Mouse (Mus musculus) brain, embryonic 14.5 days (tissue): ENCODE measurements around the gene Bhlha15. TPM values are rescaled to one million over a fixed set of nuclear protein-coding genes. Genes with fewer than 3 reads are reported as not detected.

Experiments used
- DNase-seq: peaks from one replicate; pipeline ENCODE4 v3.0.0-alpha.2; 2011; ENCODE audit warnings: low read depth
- CTCF ChIP-seq: fragments of 200-500 bp; IDR thresholded peaks from 2 replicates; pipeline ENCODE4 v1.5.1; 2012; ENCODE audit warnings: inconsistent platforms, mild to moderate bottlenecking, moderate library complexity, borderline replicate concordance; ENCODE audit not compliant: insufficient read depth, insufficient read length; ENCODE audit errors: extremely low read depth
- POLR2A ChIP-seq: fragments of 200-500 bp; IDR thresholded peaks from 2 replicates; pipeline ENCODE4 v1.6.1; 2012; ENCODE audit warnings: mild to moderate bottlenecking, inconsistent platforms, borderline replicate concordance; ENCODE audit not compliant: poor library complexity, insufficient read depth, insufficient read length, severe bottlenecking; ENCODE audit errors: extremely low read depth
- polyA plus RNA-seq: library from polyadenylated mRNA; depleted of rRNA; stranded (reverse); fragments of >200 nt; gene quantifications from 2 replicates; pipeline ENCODE4 v1.2.3, GENCODE M21; 2012; rRNA removed

The Bhlha15 gene
- polyA plus RNA-seq, 1 experiment, result 0.11 TPM

DNA sequence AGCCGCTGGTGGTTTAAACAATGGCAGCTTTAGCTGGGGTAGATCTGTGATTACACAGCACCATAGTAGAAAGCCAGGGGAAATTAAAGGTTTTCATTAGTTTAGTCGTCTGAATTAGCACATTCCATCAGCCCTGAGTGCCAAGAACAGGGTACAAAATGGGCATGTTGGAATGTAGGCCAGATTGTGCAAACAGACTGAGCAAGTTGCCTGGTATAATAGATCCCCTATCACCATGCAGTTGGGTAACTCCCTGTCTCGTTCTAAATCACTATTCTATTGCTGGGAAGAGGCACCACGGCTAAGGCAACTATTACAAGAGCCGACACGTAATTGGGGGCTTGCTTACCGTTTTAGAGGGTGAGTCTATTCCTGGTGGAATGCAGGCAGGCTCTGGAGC is 44.6 kb downstream of the Bhlha15 start:
- no peak for DNase-seq
- no peak for TF ChIP-seq POLR2A
- no peak for TF ChIP-seq CTCF

- TF ChIP-seq POLR2A (no peak), CTCF (no peak)
- DNase-seq, result no peak
Measured at GRCm38 (mm10) chr5:144238969-144239368, 48.9 kb downstream of the Bhlha15 start.

Other genes starting within 250 kb of the Bhlha15 start
- gene Ccz1, start 175.4 kb upstream of the Bhlha15 start, polyA plus RNA-seq, result 53.6 and 54.9 TPM in 2 replicates
- gene Ocm, start 163.6 kb upstream of the Bhlha15 start, polyA plus RNA-seq, result not detected in 2 replicates
- gene Lmtk2, start 89.8 kb upstream of the Bhlha15 start, polyA plus RNA-seq, result 14.0 and 24.8 TPM in 2 replicates
- gene Tecpr1, start 33.3 kb downstream of the Bhlha15 start, polyA plus RNA-seq, result 58.0 and 59.4 TPM in 2 replicates
- gene Bri3, start 54.2 kb downstream of the Bhlha15 start, polyA plus RNA-seq, result 97.3 and 129 TPM in 2 replicates
- 0.55 and 0.89 TPM in 2 replicates for gene Baiap2l1, start 167.8 kb downstream of the Bhlha15 start, polyA plus RNA-seq